ENCODE assay signal across 8 mouse cellular contexts in the genomic region with DNA sequence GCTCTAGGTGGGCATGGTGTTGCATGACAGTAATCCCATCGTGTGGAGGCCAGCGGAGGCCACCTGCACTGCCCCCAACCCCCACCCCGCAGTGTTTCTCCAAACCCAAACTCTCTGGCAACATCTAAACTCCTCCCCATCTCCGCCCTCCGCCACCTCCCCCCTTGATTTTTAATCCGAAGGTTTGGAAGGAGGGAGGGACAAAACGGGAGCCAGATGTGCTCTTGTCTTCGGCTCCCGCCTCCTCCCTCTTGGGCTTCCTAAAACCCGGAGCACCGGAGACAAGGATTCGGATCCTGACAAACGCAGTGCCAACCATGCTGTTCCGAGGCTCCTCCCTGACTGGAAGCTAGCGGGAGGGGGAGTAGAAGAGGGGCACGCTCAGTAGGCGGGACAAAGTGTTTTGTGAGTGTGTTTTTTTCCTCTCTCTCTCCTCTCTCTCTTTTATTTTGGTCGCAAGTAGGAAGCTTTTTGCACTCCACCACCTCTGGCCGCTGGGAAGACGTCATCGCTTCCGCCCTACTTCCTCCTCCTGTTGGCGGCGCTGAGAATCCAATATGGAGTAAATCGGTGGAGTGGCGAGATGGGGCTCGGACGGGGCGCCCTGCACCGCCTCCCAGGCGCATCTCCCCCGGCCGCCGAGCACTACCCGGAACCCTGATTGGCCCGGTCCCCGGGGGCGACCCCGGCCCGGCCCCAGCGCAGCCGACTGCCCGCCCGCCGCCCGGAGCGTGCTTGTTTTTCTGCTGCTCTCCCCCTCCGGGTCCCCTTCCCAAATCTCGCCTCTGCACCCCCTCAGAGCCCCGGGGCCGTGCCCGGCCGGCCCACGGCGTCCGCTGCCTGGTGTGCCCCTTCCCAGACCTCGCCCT. TPM values are rescaled to one million over a fixed set of nuclear protein-coding genes. Genes with fewer than 3 reads are reported as not detected.
DNase-seq lines count a peak whose midpoint lies in the region; ATAC-seq lines count a peak whose summit lies in the region.

Gene Spred2, plus strand, starts transcription at position 488 of the 869 bp plus-strand sequence.

- H3K4me1 ChIP-seq in hindbrain, embryonic 11.5 days (replicated peaks; ENCODE audit: control insufficient read depth, insufficient read depth, low read length) = peaks cover 5% of the 10 kb centered on the region; the same call in 1 of the 2 replicates

- WGBS in hindbrain, embryonic 11.5 days = 0% methylated on average over 57 of the region's 57 CpGs

- H3K9ac ChIP-seq in hindbrain, embryonic 11.5 days (ENCODE audit: low read depth, low read length) = peak within 1 kb of the TSS; percentile 78

- peak; percentile 95 for DNase-seq in NIH3T3 (ENCODE audit: low read depth)
- DNase-seq in cerebellum, adult 9-11 months = peak; percentile 91
- DNase-seq in frontal cortex, adult 2 months (ENCODE audit: extremely low spot score in 1 of 2, low spot score in 1 of 2) = peak; percentile 89 to 95
- peak; percentile 87 for DNase-seq in hindbrain, embryonic 11.5 days (ENCODE audit: low spot score)
- DNase-seq in layer of hippocampus, postnatal 25 days (ENCODE audit: extremely low spot score in 1 of 2, low spot score in 1 of 2) = peak; percentile 73 to 77
- peak; percentile 92 for DNase-seq in lung, postnatal 25 days (ENCODE audit: low spot score)
- DNase-seq in retina, embryonic 14.5 days (ENCODE audit: low spot score) = peak; percentile 85
- peak; percentile 85 for DNase-seq in thymus, postnatal 4 days

- H3K9me3 ChIP-seq in hindbrain, embryonic 11.5 days (ENCODE audit: control insufficient read depth, low read length) = no peaks in the 10 kb centered on the region

- H3K4me2 ChIP-seq in hindbrain, embryonic 11.5 days (replicated peaks; ENCODE audit: low read depth, low read length) = peak within 1 kb of the TSS; percentile 76

- ATAC-seq in hindbrain, embryonic 11.5 days (ENCODE audit: low FRiP score) = peak; percentile 61

- peak within 1 kb of the TSS; percentile 73 for H3K4me3 ChIP-seq in hindbrain, embryonic 11.5 days (ENCODE audit: low read depth, low read length)

- H3K27me3 ChIP-seq in hindbrain, embryonic 11.5 days (ENCODE audit: control insufficient read depth, insufficient read depth, low read length) = no peaks in the 10 kb centered on the region

- H3K27ac ChIP-seq in hindbrain, embryonic 11.5 days (ENCODE audit: low read depth, low read length) = peak within 1 kb of the TSS; percentile 92

- H3K36me3 ChIP-seq in hindbrain, embryonic 11.5 days (ENCODE audit: control insufficient read depth, insufficient read depth, low read length) = no peaks in the 10 kb centered on the region

RNA-seq across cellular contexts. Expression of gene Spred2, which starts in this region (rescaled TPM):
- polyA plus RNA-seq in frontal cortex, adult 2 months (2012; rRNA removed) = 41.5 and 42.5 TPM in 2 replicates
- 6.2 and 6.7 TPM in 2 replicates for polyA plus RNA-seq in hindbrain, embryonic 11.5 days (2014; fragmentation: Nextera tagmentation; extraction: Ambion mirVana)
- total RNA-seq in layer of hippocampus, postnatal 25 days (2021) = 10 to 100 TPM; 86.4 to 97.1 TPM

Comparison
In these comparisons a context has a peak if more than half of its experiments do, and no peak if none do; other contexts are left out.
1. Peak in every context shown above with its lines: DNase-seq, ATAC-seq, H3K4me3 ChIP-seq and H3K27ac ChIP-seq.